Mouse (Mus musculus) small intestine, adult 2 months (tissue): ENCODE data around the gene Nrp2.

Source experiments
- CTCF ChIP-seq: fragments of 200-500 bp; IDR thresholded peaks from 2 replicates; pipeline ENCODE4 v1.5.1; 2012; ENCODE audit warnings: low read depth, mild to moderate bottlenecking, control low read depth, inconsistent platforms, low read length, moderate library complexity, mixed read lengths; ENCODE audit not compliant: insufficient replicate concordance, insufficient read length; ENCODE audit errors: extremely low read depth
- POLR2A ChIP-seq: fragments of 200-500 bp; IDR thresholded peaks from 2 replicates; pipeline ENCODE4 v1.6.1; 2012; ENCODE audit warnings: low read depth, mild to moderate bottlenecking, control low read depth, inconsistent platforms, low read length, moderate library complexity

DNA sequence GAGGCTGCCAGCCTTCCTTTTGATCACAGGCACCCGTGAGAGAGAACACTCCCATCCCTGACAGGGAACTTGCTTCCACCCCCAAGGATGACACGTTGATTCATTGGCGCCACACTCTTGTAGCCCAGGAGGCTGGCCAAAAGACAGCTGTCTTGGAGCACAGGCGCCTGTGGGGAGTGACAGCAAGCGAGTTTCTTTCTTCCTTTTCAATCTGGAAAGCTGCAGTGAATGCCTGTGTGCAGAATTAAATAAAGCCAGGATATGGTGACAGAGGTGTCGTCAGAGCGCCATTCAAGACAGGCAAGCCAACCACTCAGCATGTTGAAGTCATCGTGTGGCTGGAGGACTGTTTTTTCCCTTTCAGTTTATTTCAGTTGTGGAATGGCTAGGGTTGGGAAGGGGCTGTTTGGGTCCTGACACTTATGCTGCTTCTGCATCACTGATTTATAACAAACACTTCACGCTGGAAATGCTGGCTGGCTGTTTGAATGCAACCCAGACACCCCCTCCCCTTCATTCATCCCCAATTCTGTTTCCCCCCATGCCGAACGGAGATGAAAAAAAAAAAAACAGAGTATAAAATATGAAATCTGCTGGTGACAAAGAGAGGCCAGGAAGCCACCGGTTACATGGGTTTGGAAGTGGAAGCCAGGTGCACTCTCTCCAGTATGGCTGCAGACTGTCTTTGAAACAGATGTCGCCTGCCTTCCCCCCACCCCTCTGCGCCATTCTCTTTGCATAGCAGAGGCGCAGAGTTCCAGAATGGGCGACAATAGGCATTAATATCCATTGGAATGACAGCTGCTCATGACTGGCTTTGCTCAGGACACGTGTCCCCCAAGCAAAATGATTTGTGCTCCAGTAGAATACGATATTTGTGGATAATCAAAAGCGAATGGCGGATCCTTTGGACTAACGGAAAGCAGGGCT, 20.4 kb upstream of the Nrp2 start:
- TF ChIP-seq CTCF (no peak), POLR2A (no peak)
